ENCODE assay signal across 22 mouse cellular contexts in the genomic region with DNA sequence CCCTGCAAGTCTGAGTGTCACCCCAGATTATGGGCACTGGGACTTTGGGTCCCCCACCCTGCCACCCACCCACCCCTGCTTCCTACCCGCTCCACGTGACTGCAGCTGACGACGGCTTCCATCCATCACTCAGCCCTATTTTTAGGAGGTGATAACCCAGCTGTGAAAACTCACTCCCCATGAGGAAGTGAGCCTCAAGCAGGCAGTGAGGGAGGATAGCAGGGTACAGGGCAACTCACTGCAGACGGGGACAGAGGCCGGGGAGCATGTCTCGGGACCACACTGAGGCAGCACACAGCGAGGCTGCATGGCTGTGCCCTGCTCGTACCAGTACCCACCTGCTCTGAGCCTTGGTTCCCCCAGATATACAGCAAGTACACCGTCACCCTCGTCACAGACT. TPM values are rescaled to one million over a fixed set of nuclear protein-coding genes. Genes with fewer than 3 reads are reported as not detected.
A peak's percentile ranks its signal among the peaks of the same experiment; 100 is the strongest.
DNase-seq lines count a peak whose midpoint lies in the region; ATAC-seq lines count a peak whose summit lies in the region.
"Had no signal": no experiment of that assay in that cellular context is flagged by ENCODE, and none has a peak within 500 bp of the region (broad histone marks: within the 10 kb centered on the region; RNA-seq: fewer than 3 reads in every experiment).

No protein-coding gene starts in this region.

- no peak overlapping the region for H3K4me2 ChIP-seq in heart, embryonic 11.5 days
- no peak overlapping the region for H3K4me2 ChIP-seq in hindbrain, embryonic 11.5 days (replicated peaks; ENCODE audit: low read depth, low read length)
- H3K4me2 ChIP-seq: forebrain, embryonic 13.5 days; hindbrain, embryonic 13.5 days; limb, embryonic 13.5 days; liver, embryonic 13.5 days; lung, embryonic 15.5 days had no signal

- 0 out of 2 replicates have a peak overlapping the region, but pooled peaks have one; percentile 55 for H3K9ac ChIP-seq in heart, embryonic 11.5 days (ENCODE audit: low read depth, low read length)
- H3K9ac ChIP-seq in hindbrain, embryonic 11.5 days (ENCODE audit: low read depth, low read length), result no peak overlapping the region
- H3K9ac ChIP-seq: forebrain, embryonic 13.5 days; hindbrain, embryonic 13.5 days; limb, embryonic 13.5 days; liver, embryonic 13.5 days; lung, embryonic 15.5 days had no signal

- no peak for DNase-seq in heart, postnatal 4 days
- no peak for DNase-seq in hindbrain, embryonic 10.5 days (ENCODE audit: low spot score)
- no peak for DNase-seq in hindbrain, embryonic 11.5 days (ENCODE audit: low spot score)
- DNase-seq in layer of hippocampus, postnatal 36 days, result no peak
- no peak for DNase-seq in left cerebral cortex, postnatal 36 days (ENCODE audit: low spot score in 2 of 2)
- DNase-seq: cerebellum, adult 8-10 months; kidney, adult 2 months; kidney, postnatal 36 days; layer of hippocampus, adult 9-11 months; liver, embryonic 13.5 days; midbrain, embryonic 14.5 days; thymus, postnatal 25 days had no signal

- peaks cover 11% of the 10 kb centered on the region for H3K27me3 ChIP-seq in heart, embryonic 11.5 days (ENCODE audit: control insufficient read depth, insufficient read depth, low read length)
- H3K27me3 ChIP-seq in hindbrain, embryonic 10.5 days (ENCODE audit: insufficient read depth, poor library complexity, severe bottlenecking), result peaks cover 57% of the 10 kb centered on the region
- no peaks in the 10 kb centered on the region for H3K27me3 ChIP-seq in hindbrain, embryonic 11.5 days (ENCODE audit: control insufficient read depth, insufficient read depth, low read length)

- peaks cover 41% of the 10 kb centered on the region for H3K4me1 ChIP-seq in heart, embryonic 11.5 days (ENCODE audit: control insufficient read depth, insufficient read depth, low read length)
- H3K4me1 ChIP-seq in hindbrain, embryonic 10.5 days (replicated peaks), result peaks cover 84% of the 10 kb centered on the region
- H3K4me1 ChIP-seq in hindbrain, embryonic 11.5 days (replicated peaks; ENCODE audit: control insufficient read depth, insufficient read depth, low read length), result peaks cover 19% of the 10 kb centered on the region

- no peak overlapping the region for H3K4me3 ChIP-seq in heart, embryonic 11.5 days (ENCODE audit: low read depth, low read length)
- no peak overlapping the region for H3K4me3 ChIP-seq in hindbrain, embryonic 10.5 days
- no peak overlapping the region for H3K4me3 ChIP-seq in hindbrain, embryonic 11.5 days (ENCODE audit: low read depth, low read length)
- H3K4me3 ChIP-seq: erythroblast, embryonic 14.5 days; forebrain, embryonic 13.5 days; hindbrain, embryonic 13.5 days; limb, embryonic 13.5 days; liver, embryonic 13.5 days; lung, embryonic 15.5 days; myocyte had no signal

- no peaks in the 10 kb centered on the region for H3K36me3 ChIP-seq in heart, embryonic 11.5 days (ENCODE audit: control insufficient read depth, insufficient read depth, low read length)
- H3K36me3 ChIP-seq in hindbrain, embryonic 10.5 days, result no peaks in the 10 kb centered on the region
- no peaks in the 10 kb centered on the region for H3K36me3 ChIP-seq in hindbrain, embryonic 11.5 days (ENCODE audit: control insufficient read depth, insufficient read depth, low read length)
- H3K36me3 ChIP-seq: hindbrain, embryonic 13.5 days; limb, embryonic 13.5 days; liver, embryonic 13.5 days; lung, embryonic 15.5 days had no signal

- peak overlapping the region; percentile 47; the same call in 1 of the 2 replicates for H3K27ac ChIP-seq in heart, embryonic 11.5 days (ENCODE audit: low read depth, low read length)
- 0 out of 2 replicates have a peak overlapping the region, but pooled peaks have one; percentile 47 for H3K27ac ChIP-seq in hindbrain, embryonic 10.5 days
- no peak overlapping the region for H3K27ac ChIP-seq in hindbrain, embryonic 11.5 days (ENCODE audit: low read depth, low read length)
- H3K27ac ChIP-seq: hindbrain, embryonic 13.5 days; limb, embryonic 13.5 days; liver, embryonic 13.5 days; lung, embryonic 15.5 days; macrophage had no signal

- intact Hi-C loops in left cerebral cortex, postnatal 36 days (cut with DNase I), result no loop called here

- ATAC-seq in heart, embryonic 11.5 days (replicated peaks; ENCODE audit: insufficient number of reproducible peaks, low FRiP score, low TSS enrichment), result no peak
- ATAC-seq in hindbrain, embryonic 11.5 days (ENCODE audit: low FRiP score), result no peak
- peak; percentile 29 to 34; a peak in 3 of 4 replicates for ATAC-seq in hematopoietic stem cell, adult 5-6 weeks (replicated peaks in 1 of 2; ENCODE audit: insufficient read depth in 1 of 2, low FRiP score in 2 of 2, low TSS enrichment in 1 of 2, low read depth in 1 of 2, poor library complexity in 2 of 2, severe bottlenecking in 2 of 2)
- ATAC-seq: forebrain, embryonic 13.5 days; inflammation-experienced regulatory T-cells, adult 6 months had no signal

- no peaks in the 10 kb centered on the region for H3K9me3 ChIP-seq in heart, embryonic 11.5 days (replicated peaks; ENCODE audit: control insufficient read depth, low read length)
- no peaks in the 10 kb centered on the region for H3K9me3 ChIP-seq in hindbrain, embryonic 10.5 days
- no peaks in the 10 kb centered on the region for H3K9me3 ChIP-seq in hindbrain, embryonic 11.5 days (ENCODE audit: control insufficient read depth, low read length)
- H3K9me3 ChIP-seq: forebrain, embryonic 13.5 days; hindbrain, embryonic 13.5 days; limb, embryonic 13.5 days; liver, embryonic 13.5 days; lung, embryonic 15.5 days had no signal

- 36% methylated on average over 11 of the region's 11 CpGs for WGBS in heart, embryonic 11.5 days (ENCODE audit: insufficient replicate concordance)
- 80% methylated on average over 11 of the region's 11 CpGs for WGBS in hindbrain, embryonic 10.5 days
- 70% methylated on average over 11 of the region's 11 CpGs for whole genome bisulfite sequencing in hindbrain, embryonic 11.5 days

RNA-seq across cellular contexts. Expression of gene Flrt1, which starts 24.8 kb away (rescaled TPM):
- polyA plus RNA-seq in heart, embryonic 11.5 days (2014; fragmentation: Nextera tagmentation; extraction: Ambion mirVana), result 0.79 and 0.97 TPM in 2 replicates
- 1 to 10 TPM; 1.8 to 2.1 TPM for total RNA-seq in heart, postnatal 4 days (2021)
- 3.1 and 4.0 TPM in 2 replicates for polyA plus RNA-seq in hindbrain, embryonic 10.5 days (2016; fragmentation: Nextera tagmentation; extraction: Ambion mirVana)
- 4.6 and 5.6 TPM in 2 replicates for polyA plus RNA-seq in hindbrain, embryonic 11.5 days (2014; fragmentation: Nextera tagmentation; extraction: Ambion mirVana)
- not detected in 2 replicates for total RNA-seq in hematopoietic stem cell, adult 5-6 weeks (2017)
- total RNA-seq in layer of hippocampus, postnatal 36 days (2021), result 10 to 100 TPM; 18.4 to 18.6 TPM
- total RNA-seq in left cerebral cortex, postnatal 36 days (2021), result 10 to 100 TPM; 36.2 to 41.7 TPM
- polyA plus RNA-seq: erythroblast, embryonic 14.5 days; macrophage had no signal

Comparison
In these comparisons a context has a peak if more than half of its experiments do, and no peak if none do; other contexts are left out.
1. ATAC-seq: peak in hematopoietic stem cell, adult 5-6 weeks (2 of 2); none in heart, embryonic 11.5 days (single experiment) and hindbrain, embryonic 11.5 days (single experiment).
2. RNA of gene Flrt1, which starts 24.8 kb away (total RNA-seq): 36.2 to 41.7 TPM in left cerebral cortex, postnatal 36 days and 18.4 to 18.6 TPM in layer of hippocampus, postnatal 36 days; 1.8 to 2.1 TPM in heart, postnatal 4 days and not detected in hematopoietic stem cell, adult 5-6 weeks; every median in the first group is over 4 times any median in the second.